Mouse (Mus musculus) embryonic facial prominence, embryonic 14.5 days (tissue): ENCODE measurements around the gene Galm. TPM values are rescaled to one million over a fixed set of nuclear protein-coding genes. Genes with fewer than 3 reads are reported as not detected.
A peak's percentile ranks its signal among the peaks of the same experiment; 100 is the strongest.
"Not testable (repeated sequence)": the region's sequence is repeated elsewhere in the genome, so short reads cannot be mapped to it uniquely, and the experiment has no call there.

ENCODE experiments used
- ATAC-seq: fragments of 200-750 bp; cut with Nextera tagmentation; 2 replicates; pipeline ENCODE4 v1.8.0; 2017; ENCODE audit warnings: low read depth, moderate number of reproducible peaks, moderate TSS enrichment
- DNase-seq: peaks from one replicate; pipeline ENCODE4 v3.0.0-alpha.2; 2015; ENCODE audit warnings: low spot score
- H3K27ac ChIP-seq: fragments of 300-500 bp; sonication (generic); replicated peaks from 2 replicates; pipeline ENCODE4 v1.5.1; 2014; ENCODE audit warnings: low read depth, mild to moderate bottlenecking, low read length, moderate library complexity
- H3K27me3 ChIP-seq: fragments of 300-500 bp; sonication (generic); replicated peaks from 2 replicates; pipeline ENCODE4 v1.6.1; 2014; ENCODE audit warnings: low read length; ENCODE audit not compliant: control insufficient read depth, insufficient read depth
- H3K36me3 ChIP-seq: fragments of 300-500 bp; sonication (generic); 2 replicates; pipeline ENCODE4 v1.6.1; 2014; ENCODE audit warnings: low read length, mixed read lengths; ENCODE audit not compliant: control insufficient read depth, insufficient read depth
- H3K4me1 ChIP-seq: fragments of 300-500 bp; sonication (generic); 2 replicates; pipeline ENCODE4 v1.6.1; 2014; ENCODE audit warnings: antibody characterized with exemption, low read length; ENCODE audit not compliant: control insufficient read depth, insufficient read depth
- H3K4me2 ChIP-seq: fragments of 300-500 bp; sonication (generic); 2 replicates; pipeline ENCODE4 v1.6.1; 2014; ENCODE audit warnings: low read depth, mild to moderate bottlenecking, low read length, moderate library complexity, mixed read lengths
- H3K4me3 ChIP-seq: fragments of 300-500 bp; sonication (generic); 2 replicates; pipeline ENCODE4 v1.5.1; 2014; ENCODE audit warnings: low read depth, mild to moderate bottlenecking, low read length
- H3K9ac ChIP-seq: fragments of 300-500 bp; sonication (generic); 2 replicates; pipeline ENCODE4 v1.6.1; 2014; ENCODE audit warnings: low read depth, mild to moderate bottlenecking, low read length, moderate library complexity, mixed read lengths
- H3K9me3 ChIP-seq: fragments of 300-500 bp; sonication (generic); 2 replicates; pipeline ENCODE4 v1.6.1; 2016; ENCODE audit warnings: low read length; ENCODE audit not compliant: control insufficient read depth
- WGBS: fragments of 180-500 bp; shearing (Covaris S2); extraction: QIAGEN DNeasy Blood & Tissue Kit; methylation state at CpG from one replicate; pipeline ENCODE4 v1.1.7; 2014; 5-methylcytosine and 5-hydroxymethylcytosine counted together
- polyA plus RNA-seq: library from polyadenylated mRNA; unstranded; fragments of >200 nt; fragmentation: Nextera tagmentation; extraction: Ambion mirVana; gene quantifications from 2 replicates; pipeline ENCODE4 v1.2.1, GENCODE M21; 2014

Gene Galm
- polyA plus RNA-seq, 1 experiment from 2014 or later: 25.8 TPM

- H3K4me1 ChIP-seq: no peaks in the 10 kb centered on the region
- H3K27me3 ChIP-seq: no peaks in the 10 kb centered on the region
- H3K9me3 ChIP-seq: no peaks in the 10 kb centered on the region
- no peak for DNase-seq
- H3K27ac ChIP-seq: no peak overlapping the region
- peaks cover 82% of the 10 kb centered on the region for H3K36me3 ChIP-seq
- ATAC-seq: no peak
- 89% methylated on average over 3 of the region's 3 CpGs for WGBS
- no peak overlapping the region for H3K9ac ChIP-seq
- H3K4me2 ChIP-seq: no peak overlapping the region
- H3K4me3 ChIP-seq: no peak overlapping the region
Measured at GRCm38 (mm10) chr17:80199160-80199778, 72.0 kb downstream of the Galm start.

- H3K27ac ChIP-seq: peak overlapping the region; percentile 96
- 16% methylated on average over 5 of the region's 5 CpGs for WGBS
Measured at GRCm38 (mm10) chr17:80205657-80206056, 78.4 kb downstream of the Galm start.

GRCm38 (mm10) chr17:80206301-80206670 is 79.0 kb downstream of the Galm start:
- peak; percentile 67 for ATAC-seq
- Histone ChIP-seq H3K4me2 (peak overlapping the region; percentile 92), H3K4me3 (peak overlapping the region; percentile 65), H3K9ac (peak overlapping the region; percentile 91), H3K4me1 (peaks cover 9% of the 10 kb centered on the region; the same call in 1 of the 2 replicates), H3K36me3 (peaks cover 39% of the 10 kb centered on the region), H3K27ac (peak overlapping the region; percentile 96), H3K27me3 (no peaks in the 10 kb centered on the region), H3K9me3 (no peaks in the 10 kb centered on the region)
- 0% methylated on average over 34 of the region's 36 CpGs for WGBS
- no peak for DNase-seq

More at GRCm38 (mm10) chr17:80205657-80206056, 78.4 kb downstream of the Galm start:
- Histone ChIP-seq H3K9me3 (no peaks in the 10 kb centered on the region), H3K9ac (peak overlapping the region; percentile 91), H3K4me3 (peak overlapping the region; percentile 65), H3K27me3 (no peaks in the 10 kb centered on the region), H3K36me3 (peaks cover 44% of the 10 kb centered on the region), H3K4me1 (peaks cover 9% of the 10 kb centered on the region; the same call in 1 of the 2 replicates), H3K4me2 (peak overlapping the region; percentile 92)
- no peak for ATAC-seq
- DNase-seq: no peak

GRCm38 (mm10) chr17:80206671-80207581 is 79.7 kb downstream of the Galm start, which contains the start of the genes Srsf7 and Ttc39d:
Gene Srsf7 (minus strand): TSS chr17:80207307.
Gene Ttc39d (plus strand): TSS chr17:80207460.
- peak within 1 kb of the TSS; percentile 91 for H3K9ac ChIP-seq
- ATAC-seq (peak; percentile 93), DNase-seq (peak; percentile 100)
- peak within 1 kb of the TSS; percentile 65 for H3K4me3 ChIP-seq
- peak within 1 kb of the TSS; percentile 96 for H3K27ac ChIP-seq
- peak within 1 kb of the TSS; percentile 92 for H3K4me2 ChIP-seq
- under 1% methylated on average over 40 of the region's 95 CpGs for WGBS
- H3K9me3 ChIP-seq: no peaks in the 10 kb centered on the region
- H3K36me3 ChIP-seq: peaks cover 32% of the 10 kb centered on the region
- H3K27me3 ChIP-seq: no peaks in the 10 kb centered on the region
- H3K4me1 ChIP-seq: peaks cover 9% of the 10 kb centered on the region; the same call in 1 of the 2 replicates

GRCm38 (mm10) chr17:80213998-80214397 is 86.7 kb downstream of the Galm start:
- 82% methylated on average over 4 of the region's 4 CpGs for WGBS
- not testable (repeated sequence) for H3K4me2 ChIP-seq, H3K4me1 ChIP-seq

DNA sequence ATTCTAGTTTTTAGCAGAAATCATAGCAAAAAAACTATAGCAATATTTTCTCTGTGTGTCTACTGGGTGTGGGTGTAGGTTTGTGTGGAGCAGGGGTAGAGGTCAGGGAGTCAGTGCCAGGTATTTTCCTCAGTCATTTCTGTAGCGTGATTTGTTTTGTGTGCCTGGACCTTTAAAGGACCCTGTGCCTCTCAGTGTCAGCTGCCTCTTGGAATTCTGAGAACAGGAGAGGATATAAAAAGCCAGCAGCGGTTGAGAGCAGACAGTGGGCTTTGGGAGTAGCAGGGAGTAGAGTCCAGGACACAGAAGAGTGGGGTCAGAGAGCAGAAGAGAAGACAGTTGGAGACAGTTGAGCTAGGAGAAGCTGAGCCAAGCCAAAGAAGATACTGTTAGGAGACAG is 92.9 kb downstream of the Galm start:
- Histone ChIP-seq H3K4me2 (no peak overlapping the region), H3K9me3 (no peaks in the 10 kb centered on the region), H3K36me3 (no peaks in the 10 kb centered on the region), H3K27ac (no peak overlapping the region), H3K4me3 (no peak overlapping the region), H3K27me3 (no peaks in the 10 kb centered on the region), H3K4me1 (0 out of 2 replicates have a peak, but pooled peaks cover 2% of the 10 kb centered on the region), H3K9ac (no peak overlapping the region)
- DNase-seq: no peak
- no peak for ATAC-seq
- WGBS: 70% methylated on average over 2 of the region's 2 CpGs

More at GRCm38 (mm10) chr17:80213998-80214397, 86.7 kb downstream of the Galm start:
- not testable (repeated sequence) for H3K27me3 ChIP-seq, H3K27ac ChIP-seq, DNase-seq, H3K4me3 ChIP-seq, H3K9ac ChIP-seq, H3K9me3 ChIP-seq, H3K36me3 ChIP-seq, ATAC-seq

GRCm38 (mm10) chr17:80221202-80221601 is 93.9 kb downstream of the Galm start:
- 70% methylated on average over 9 of the region's 9 CpGs for WGBS
- DNase-seq (no peak), ATAC-seq (no peak)
- 0 out of 2 replicates have a peak, but pooled peaks cover 4% of the 10 kb centered on the region for H3K4me1 ChIP-seq
- H3K36me3 ChIP-seq: no peaks in the 10 kb centered on the region
- H3K27ac ChIP-seq: no peak overlapping the region
- H3K9me3 ChIP-seq: no peaks in the 10 kb centered on the region
- H3K27me3 ChIP-seq: no peaks in the 10 kb centered on the region
- H3K4me2 ChIP-seq: no peak overlapping the region
- H3K9ac ChIP-seq: no peak overlapping the region
- H3K4me3 ChIP-seq: no peak overlapping the region

- H3K9me3 ChIP-seq: no peaks in the 10 kb centered on the region
- no peaks in the 10 kb centered on the region for H3K27me3 ChIP-seq
- no peak overlapping the region for H3K27ac ChIP-seq
- H3K4me1 ChIP-seq: 0 out of 2 replicates have a peak, but pooled peaks cover 4% of the 10 kb centered on the region
- no peak for ATAC-seq
- no peak overlapping the region for H3K4me2 ChIP-seq
- no peaks in the 10 kb centered on the region for H3K36me3 ChIP-seq
- DNase-seq: no peak
- 69% methylated on average over 3 of the region's 3 CpGs for WGBS
- no peak overlapping the region for H3K9ac ChIP-seq
- H3K4me3 ChIP-seq: no peak overlapping the region
Measured at GRCm38 (mm10) chr17:80221890-80222628, 94.8 kb downstream of the Galm start.
